Mouse (Mus musculus) MEL (cell line): ENCODE results near the gene Fscn1. TPM values are rescaled to one million over a fixed set of nuclear protein-coding genes. Genes with fewer than 3 reads are reported as not detected.
A peak's percentile ranks its signal among the peaks of the same experiment; 100 is the strongest.

Source experiments
- DNase-seq: peaks from one replicate; pipeline ENCODE4 v3.0.0; 2011; ENCODE audit warnings: low read depth, low spot score
- H3K27ac ChIP-seq: 2 replicates; pipeline ENCODE4 v1.5.1; 2012; ENCODE audit warnings: low read depth, mild to moderate bottlenecking, control low read depth, low read length, moderate library complexity; ENCODE audit not compliant: control insufficient read depth
- H3K27me3 ChIP-seq, 2 experiments: fragments of 150-350 bp in 1 of 2; sonication (generic) in 1 of 2; 2 replicates each; pipeline ENCODE4 v1.6.1; 2012; ENCODE audit warnings: low read length in 2 of 2, mild to moderate bottlenecking in 2 of 2, improper control_type of control experiment in 1 of 2, moderate library complexity in 1 of 2; ENCODE audit not compliant: insufficient read depth in 2 of 2, control insufficient read depth in 1 of 2
- H3K36me3 ChIP-seq, 2 experiments: 2 replicates each; pipeline ENCODE4 v1.6.1; 2012 to 2014; ENCODE audit warnings: low read length in 2 of 2, improper control_type of control experiment in 1 of 2, inconsistent platforms in 1 of 2, mild to moderate bottlenecking in 1 of 2; ENCODE audit not compliant: insufficient read depth in 2 of 2, control insufficient read depth in 1 of 2
- H3K4me1 ChIP-seq, 2 experiments: fragments of 150-350 bp in 1 of 2; sonication (generic) in 1 of 2; 2 replicates each; pipeline ENCODE4 v1.6.1; 2012; ENCODE audit warnings: low read length in 2 of 2, improper control_type of control experiment in 1 of 2, mild to moderate bottlenecking in 1 of 2; ENCODE audit not compliant: insufficient read depth in 2 of 2, control insufficient read depth in 1 of 2
- H3K4me3 ChIP-seq, 2 experiments: fragments of 150-350 bp in 1 of 2; sonication (generic) in 1 of 2; 2 replicates each; pipeline ENCODE4 v1.5.1; 2012; ENCODE audit warnings: low read depth in 2 of 2, low read length in 2 of 2, mild to moderate bottlenecking in 2 of 2, moderate library complexity in 2 of 2, control low read depth in 1 of 2, improper control_type of control experiment in 1 of 2; ENCODE audit not compliant: control insufficient read depth in 1 of 2, insufficient read depth in 1 of 2
- H3K79me2 ChIP-seq: 2 replicates; pipeline ENCODE4 v1.6.1; 2012; ENCODE audit warnings: mild to moderate bottlenecking, low read length, moderate library complexity; ENCODE audit not compliant: control insufficient read depth, poor library complexity, insufficient read depth
- H3K9ac ChIP-seq: 2 replicates; pipeline ENCODE4 v1.6.1; 2012; ENCODE audit warnings: low read depth, mild to moderate bottlenecking, control low read depth, low read length, moderate library complexity; ENCODE audit not compliant: control insufficient read depth, poor library complexity, severe bottlenecking
- H3K9me3 ChIP-seq: fragments of 150-350 bp; sonication (generic); replicated peaks from 2 replicates; pipeline ENCODE4 v1.6.1; 2012; ENCODE audit warnings: mild to moderate bottlenecking, low read length, improper control_type of control experiment, moderate library complexity; ENCODE audit not compliant: insufficient read depth
- CHD2 ChIP-seq: IDR thresholded peaks from 2 replicates; pipeline ENCODE4 v1.6.1; 2011; ENCODE audit warnings: low read length, improper control_type of control experiment
- CTCF ChIP-seq, 3 experiments: IDR thresholded peaks in 2 of 3; conservative IDR thresholded peaks in 1 of 3; 2 replicates each; pipeline ENCODE4 v1.5.1; 2011 to 2012; ENCODE audit warnings: low read length in 3 of 3, low read depth in 2 of 3, mild to moderate bottlenecking in 2 of 3, improper control_type of control experiment in 1 of 3, inconsistent platforms in 1 of 3, mixed read lengths in 1 of 3, moderate library complexity in 1 of 3; ENCODE audit not compliant: control insufficient read depth in 1 of 3, insufficient read depth in 1 of 3, poor library complexity in 1 of 3, severe bottlenecking in 1 of 3
- E2F4 ChIP-seq: IDR thresholded peaks from 2 replicates; pipeline ENCODE4 v1.6.1; 2011; ENCODE audit warnings: low read depth, low read length, improper control_type of control experiment, borderline replicate concordance
- GABPA ChIP-seq: IDR thresholded peaks from 2 replicates; pipeline ENCODE4 v1.6.1; 2012; ENCODE audit warnings: low read depth, mild to moderate bottlenecking, inconsistent platforms, low read length, improper control_type of control experiment, moderate library complexity
- HCFC1 ChIP-seq: IDR thresholded peaks from 2 replicates; pipeline ENCODE4 v1.6.1; 2012; ENCODE audit warnings: low read depth, mild to moderate bottlenecking, inconsistent platforms, low read length, improper control_type of control experiment, moderate library complexity
- MAFK ChIP-seq: IDR thresholded peaks from 2 replicates; pipeline ENCODE4 v1.6.1; 2011; ENCODE audit warnings: low read depth, mild to moderate bottlenecking, low read length, improper control_type of control experiment, borderline replicate concordance
- MYB ChIP-seq: IDR thresholded peaks from 2 replicates; pipeline ENCODE4 v1.6.1; 2011; ENCODE audit warnings: mild to moderate bottlenecking, low read depth, low read length, improper control_type of control experiment
- NRF1 ChIP-seq: IDR thresholded peaks from 2 replicates; pipeline ENCODE4 v1.6.1; 2014; ENCODE audit warnings: low read depth, mild to moderate bottlenecking, inconsistent platforms, low read length, improper control_type of control experiment, moderate library complexity; ENCODE audit not compliant: poor library complexity, insufficient read depth, severe bottlenecking
- POLR2A ChIP-seq, 2 experiments: IDR thresholded peaks; 2 replicates each; pipeline ENCODE4 v1.6.1; 2011 to 2012; ENCODE audit warnings: low read length in 2 of 2, mild to moderate bottlenecking in 2 of 2, control low read depth in 1 of 2, improper control_type of control experiment in 1 of 2, low read depth in 1 of 2, moderate library complexity in 1 of 2; ENCODE audit not compliant: control insufficient read depth in 1 of 2, insufficient read depth in 1 of 2, poor library complexity in 1 of 2
- POLR2AphosphoS2 ChIP-seq: IDR thresholded peaks from 2 replicates; pipeline ENCODE4 v1.6.1; 2011; ENCODE audit warnings: low read length, improper control_type of control experiment
- POLR2AphosphoS5 ChIP-seq: IDR thresholded peaks from 2 replicates; pipeline ENCODE4 v1.6.1; 2012; ENCODE audit warnings: low read depth, borderline replicate concordance, mild to moderate bottlenecking, inconsistent platforms, low read length, moderate library complexity, mixed read lengths
- RCOR1 ChIP-seq: IDR thresholded peaks from 2 replicates; pipeline ENCODE4 v1.6.1; 2012; ENCODE audit warnings: low read depth, mild to moderate bottlenecking, inconsistent platforms, low read length, improper control_type of control experiment
- SIN3A ChIP-seq: IDR thresholded peaks from 2 replicates; pipeline ENCODE4 v1.6.1; 2012; ENCODE audit warnings: low read length, improper control_type of control experiment, inconsistent platforms
- SMC3 ChIP-seq: IDR thresholded peaks from 2 replicates; pipeline ENCODE4 v1.6.1; 2011; ENCODE audit warnings: low read depth, low read length, improper control_type of control experiment
- TAL1 ChIP-seq: IDR thresholded peaks from 2 replicates; pipeline ENCODE4 v1.6.1; 2012; ENCODE audit warnings: mild to moderate bottlenecking, inconsistent platforms, low read length, moderate library complexity, mixed read lengths
- ZC3H11A ChIP-seq: IDR thresholded peaks from 2 replicates; pipeline ENCODE4 v1.6.1; 2012; ENCODE audit warnings: low read depth, mild to moderate bottlenecking, inconsistent platforms, low read length, improper control_type of control experiment
- ZMIZ1 ChIP-seq: IDR thresholded peaks from 2 replicates; pipeline ENCODE4 v1.6.1; 2012; ENCODE audit warnings: low read depth, mild to moderate bottlenecking, inconsistent platforms, low read length, improper control_type of control experiment, moderate library complexity
- ZNF384 ChIP-seq: IDR thresholded peaks from 2 replicates; pipeline ENCODE4 v1.6.1; 2012; ENCODE audit warnings: low read depth, mild to moderate bottlenecking, inconsistent platforms, low read length, improper control_type of control experiment
- polyA plus RNA-seq, 2 experiments: library from polyadenylated mRNA; stranded (reverse) in 1 of 2; unstranded in 1 of 2; fragments of >175 nt in 1 of 2; fragments of >200 nt in 1 of 2; gene quantifications; 2 replicates each; pipeline versions ENCODE4 v1.2.1 to v1.2.4; 2012; ENCODE audit warnings: low replicate concordance in 2 of 2, low read depth in 1 of 2; ENCODE audit not compliant: insufficient read length in 2 of 2, insufficient read depth in 1 of 2, missing spikeins in 1 of 2
- total RNA-seq: library from RNA; depleted of rRNA; stranded (reverse); fragments of 300-350 nt; gene quantifications from 2 replicates; pipeline ENCODE4 v1.2.3, GENCODE M21; 2012

Fscn1 gene
- total and polyA plus RNA-seq, 3 experiments = not detected

DNA sequence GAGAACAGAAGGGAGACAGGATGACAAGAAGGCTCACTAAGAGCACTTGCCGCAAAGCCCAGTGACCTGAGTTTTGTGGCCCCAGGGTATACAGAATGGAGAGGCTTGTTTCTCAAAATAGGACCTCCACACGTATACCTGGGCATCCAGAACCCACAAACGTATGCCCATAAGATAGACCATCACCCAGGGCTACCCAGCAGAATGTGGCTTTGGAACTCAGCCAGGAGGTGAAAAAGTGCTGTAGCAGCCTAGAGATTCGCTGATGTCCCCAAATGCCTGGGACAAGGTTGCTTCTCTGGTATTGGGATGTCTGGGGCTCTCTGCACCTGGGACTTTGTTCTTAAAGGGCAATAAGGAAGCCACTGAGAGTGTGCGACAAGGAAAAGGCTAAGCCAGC, 37.9 kb upstream of the Fscn1 start (continued):
- no peak for TF ChIP-seq CHD2
- TF ChIP-seq RCOR1 = peak; percentile 32; the same call in 1 of the 2 replicates
- TF ChIP-seq ZMIZ1 = no peak
- no peak for TF ChIP-seq SMC3

GRCm38 (mm10) chr5:142923781-142924180, 36.4 kb upstream of the Fscn1 start:
- no peaks in the 10 kb centered on the region for H3K9me3 ChIP-seq
- no peak for DNase-seq
- peaks cover 0 to 39% of the 10 kb centered on the region in 2 experiments; a peak in 2 of 4 replicates for H3K36me3 ChIP-seq
- no peak overlapping the region for H3K9ac ChIP-seq
- H3K4me1 ChIP-seq = peaks cover 24 to 49% of the 10 kb centered on the region in 2 experiments
- no peak overlapping the region for H3K4me3 ChIP-seq
- no peak for TF ChIP-seq MAFK
- TF ChIP-seq ZNF384 = no peak
- TF ChIP-seq RCOR1 = no peak
- TF ChIP-seq E2F4 = no peak
- TF ChIP-seq HCFC1 = no peak
- no peak for TF ChIP-seq POLR2AphosphoS2
- no peak for TF ChIP-seq GABPA
- no peak for TF ChIP-seq ZMIZ1
- no peak for TF ChIP-seq SIN3A
- no peak for TF ChIP-seq TAL1
- TF ChIP-seq CTCF (IDR thresholded peaks at IDR 0.05 in 2 of 3, conservative IDR thresholded peaks at IDR 0.05 in 1 of 3; ENCODE audit: control insufficient read depth in 1 of 3, insufficient read depth in 1 of 3, low read depth in 2 of 3, low read length in 3 of 3, poor library complexity in 1 of 3, severe bottlenecking in 1 of 3) = no peak
- no peak for TF ChIP-seq NRF1
- no peak for TF ChIP-seq POLR2A (IDR thresholded peaks at IDR 0.05; ENCODE audit: control insufficient read depth in 1 of 2, insufficient read depth in 1 of 2, low read depth in 1 of 2, low read length in 2 of 2, poor library complexity in 1 of 2)
- no peak for TF ChIP-seq MYB
- no peaks in the 10 kb centered on the region for H3K27me3 ChIP-seq
- no peaks in the 10 kb centered on the region; the same call in 1 of the 2 replicates for H3K79me2 ChIP-seq
- H3K27ac ChIP-seq = no peak overlapping the region

- TF ChIP-seq NRF1 = no peak
- TF ChIP-seq ZC3H11A = no peak
- no peak for TF ChIP-seq POLR2AphosphoS5
- Histone ChIP-seq H3K27me3 (no peaks in the 10 kb centered on the region), H3K27ac (no peak overlapping the region), H3K79me2 (peaks cover 3% of the 10 kb centered on the region; the same call in 1 of the 2 replicates), H3K4me3 (no peak overlapping the region), H3K9ac (no peak overlapping the region), H3K4me1 (peaks cover 24 to 50% of the 10 kb centered on the region in 2 experiments), H3K36me3 (peaks cover 0 to 40% of the 10 kb centered on the region in 2 experiments; a peak in 2 of 4 replicates), H3K9me3 (no peaks in the 10 kb centered on the region)
- no peak for DNase-seq
These were observed 35.7 kb upstream of the Fscn1 start for GRCm38 (mm10) chr5:142924336-142924959.
